Mouse (Mus musculus) heart, postnatal 10 days (tissue): ENCODE data around the gene Ccdc171. TPM values are rescaled to one million over a fixed set of nuclear protein-coding genes. Genes with fewer than 3 reads are reported as not detected.

Source experiments
- DNase-seq, 2 experiments: peaks; one replicate each; pipeline ENCODE4 v3.0.0; 2021
- intact Hi-C: fragments of 180-260 bp; cut with DNase I; formaldehyde crosslinking; loops from one replicate; pipeline ENCODE4 v1.15.1; 2025
- total RNA-seq, 2 experiments: library from RNA; stranded (reverse); gene quantifications; 2 replicates each; pipeline ENCODE4 v1.2.3; 2021

The Ccdc171 gene
- total RNA-seq, 2 experiments from 2014 or later: 1.1 to 1.7 TPM

DNA sequence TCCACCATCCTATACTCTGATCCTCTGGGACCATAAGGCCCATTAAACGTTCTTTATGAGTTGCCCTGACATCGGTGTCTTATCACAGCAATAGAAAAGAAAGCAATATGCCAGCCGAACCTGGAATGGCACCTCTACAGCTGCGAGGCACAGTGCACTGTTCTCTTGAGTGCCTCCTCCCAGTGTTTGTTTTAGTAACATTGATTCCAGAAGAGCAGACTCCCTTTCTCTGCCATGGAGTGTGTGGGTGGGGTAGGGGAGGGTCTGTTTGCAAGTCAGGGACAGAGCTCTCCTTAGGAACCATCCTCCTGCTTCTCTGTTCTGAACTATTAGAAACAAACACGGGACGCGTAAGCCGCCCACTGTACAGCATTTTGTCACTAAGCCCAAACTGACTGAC lies 352.9 kb downstream of the Ccdc171 start:
- no peak for DNase-seq
- intact Hi-C loops: no loop called here

DNA sequence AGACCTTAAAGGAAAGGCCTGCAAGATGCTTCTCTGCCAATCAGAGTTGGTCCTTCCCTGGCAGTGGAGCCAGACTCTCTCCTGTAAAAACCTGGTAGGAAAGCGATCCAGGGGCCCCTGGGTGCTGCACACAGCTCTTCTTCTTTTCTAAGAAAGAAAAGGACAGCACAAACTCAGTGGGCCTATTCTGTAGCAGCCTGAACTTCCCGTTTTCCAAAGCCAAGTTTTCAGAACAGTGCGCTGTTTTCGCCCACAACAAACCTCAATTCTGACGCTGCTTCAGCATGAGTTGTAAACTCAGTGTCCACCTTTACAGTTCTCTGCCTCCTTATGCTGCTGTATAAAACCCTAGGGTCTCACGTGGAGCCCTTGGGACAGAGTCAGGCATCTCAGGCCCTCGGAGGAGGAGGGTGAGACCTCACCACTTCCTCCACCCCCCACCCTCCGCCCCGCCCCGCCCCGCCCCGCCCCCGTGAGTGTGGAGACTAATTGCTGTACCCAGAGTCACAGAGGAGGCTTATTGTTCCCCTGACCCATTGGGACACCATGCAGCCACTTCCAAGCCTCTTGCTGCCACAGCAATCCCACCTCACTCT lies 363.2 kb downstream of the Ccdc171 start:
- intact Hi-C loops: no loop called here
- no peak for DNase-seq

DNA sequence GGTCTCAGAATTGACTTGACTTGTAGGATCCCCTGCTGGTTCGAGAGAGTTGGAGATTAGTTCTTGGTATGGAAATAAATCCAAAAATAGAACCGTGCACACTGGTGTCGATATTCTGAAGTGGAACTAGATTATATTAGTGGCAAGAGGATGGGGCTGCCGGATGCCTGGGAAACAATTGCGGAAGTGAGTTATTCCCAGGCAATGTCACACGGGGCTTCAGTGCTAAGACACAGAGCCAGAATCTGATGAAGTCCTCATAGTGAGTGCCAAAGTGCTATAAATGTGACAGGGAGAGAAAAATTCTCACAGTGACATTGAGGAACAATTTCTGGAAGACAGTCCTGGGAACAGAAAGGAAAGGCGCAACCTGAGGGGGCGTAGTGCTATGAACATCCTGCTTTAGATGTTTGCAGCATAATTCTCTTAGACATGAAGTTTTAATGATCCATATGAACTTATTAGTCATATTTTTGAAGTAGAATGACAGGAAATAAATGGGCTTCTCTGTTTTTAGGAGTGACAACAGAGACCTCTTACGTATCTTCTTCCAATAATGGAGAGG lies 376.8 kb downstream of the Ccdc171 start:
- intact Hi-C loops: loop anchor here (5.0 kb wide), 1 partner anchor 105 kb away; no protein-coding TSS in a partner anchor
- peak; percentile 15 to 16 for DNase-seq

Other genes with a start within 250 kb of the Ccdc171 start
- gene Ttc39b, start 201.3 kb upstream of the Ccdc171 start, total RNA-seq: 10 to 100 TPM; 13.9 to 14.5 TPM
- gene Snapc3, start 107.8 kb upstream of the Ccdc171 start, total RNA-seq: 10 to 100 TPM; 24.0 to 25.6 TPM
- 10 to 100 TPM; 37.4 to 37.7 TPM for gene Psip1, start 39.1 kb upstream of the Ccdc171 start, total RNA-seq